Mouse (Mus musculus) forebrain, embryonic 11.5 days (tissue): ENCODE data around the gene Dusp5. TPM values are rescaled to one million over a fixed set of nuclear protein-coding genes. Genes with fewer than 3 reads are reported as not detected.
A peak's percentile ranks its signal among the peaks of the same experiment; 100 is the strongest.
"Not testable (repeated sequence)": the region's sequence is repeated elsewhere in the genome, so short reads cannot be mapped to it uniquely, and the experiment has no call there.

Experiments
- ATAC-seq: fragments of 200-750 bp; cut with Nextera tagmentation; replicated peaks from 2 replicates; pipeline ENCODE4 v1.8.0; 2017; ENCODE audit warnings: moderate TSS enrichment; ENCODE audit not compliant: low FRiP score
- DNase-seq: peaks from one replicate; pipeline ENCODE4 v3.0.0-alpha.2; 2017; ENCODE audit warnings: low spot score
- H3K27ac ChIP-seq: fragments of 300-500 bp; sonication (generic); 2 replicates; pipeline ENCODE4 v1.5.1; 2014; ENCODE audit warnings: low read depth, low read length
- H3K27me3 ChIP-seq: fragments of 300-500 bp; sonication (generic); 2 replicates; pipeline ENCODE4 v1.6.1; 2014; ENCODE audit warnings: mild to moderate bottlenecking, low read length, mixed read lengths; ENCODE audit not compliant: control insufficient read depth, insufficient read depth
- H3K36me3 ChIP-seq: fragments of 300-500 bp; sonication (generic); 2 replicates; pipeline ENCODE4 v1.6.1; 2014; ENCODE audit warnings: mild to moderate bottlenecking, low read length, moderate library complexity, mixed read lengths; ENCODE audit not compliant: control insufficient read depth, insufficient read depth
- H3K4me1 ChIP-seq: fragments of 300-500 bp; sonication (generic); replicated peaks from 2 replicates; pipeline ENCODE4 v1.6.1; 2014; ENCODE audit warnings: low read length, mixed read lengths; ENCODE audit not compliant: control insufficient read depth, insufficient read depth
- H3K4me2 ChIP-seq: fragments of 300-500 bp; sonication (generic); 2 replicates; pipeline ENCODE4 v1.6.1; 2014; ENCODE audit warnings: low read depth, mild to moderate bottlenecking, low read length, moderate library complexity, mixed read lengths; ENCODE audit not compliant: severe bottlenecking
- H3K4me3 ChIP-seq: fragments of 300-500 bp; sonication (generic); 2 replicates; pipeline ENCODE4 v1.5.1; 2014; ENCODE audit warnings: low read depth, low read length
- H3K9ac ChIP-seq: fragments of 300-500 bp; sonication (generic); 2 replicates; pipeline ENCODE4 v1.6.1; 2014; ENCODE audit warnings: low read length
- H3K9me3 ChIP-seq: fragments of 300-500 bp; sonication (generic); 2 replicates; pipeline ENCODE4 v1.6.1; 2016; ENCODE audit warnings: low read length, mixed read lengths; ENCODE audit not compliant: control insufficient read depth
- WGBS: fragments of 180-500 bp; shearing (Covaris S2); extraction: QIAGEN DNeasy Blood & Tissue Kit; methylation state at CpG from one replicate; pipeline ENCODE4 v1.1.7; 2014; 5-methylcytosine and 5-hydroxymethylcytosine counted together
- polyA plus RNA-seq: library from polyadenylated mRNA; unstranded; fragments of >200 nt; fragmentation: Nextera tagmentation; extraction: Ambion mirVana; gene quantifications from 2 replicates; pipeline ENCODE4 v1.2.1, GENCODE M21; 2014

Gene Dusp5
- polyA plus RNA-seq, 1 experiment from 2014 or later = 4.4 TPM

- Histone ChIP-seq H3K36me3 (no peaks in the 10 kb centered on the region), H3K4me1 (no peaks in the 10 kb centered on the region), H3K27me3 (no peaks in the 10 kb centered on the region), H3K4me3 (no peak overlapping the region), H3K9ac (no peak overlapping the region), H3K9me3 (no peaks in the 10 kb centered on the region; the same call in 1 of the 2 replicates), H3K27ac (no peak overlapping the region), H3K4me2 (no peak overlapping the region)
- 14% methylated on average over 8 of the region's 8 CpGs for WGBS
- peak; percentile 71 for DNase-seq
- ATAC-seq = peak; percentile 67
Observed at GRCm38 (mm10) chr19:53578597-53579252, 49.8 kb downstream of the Dusp5 start.

- not testable (repeated sequence) for ATAC-seq, H3K4me3 ChIP-seq, H3K4me2 ChIP-seq, H3K9ac ChIP-seq, H3K27ac ChIP-seq, H3K27me3 ChIP-seq, H3K36me3 ChIP-seq, H3K4me1 ChIP-seq
- peak; percentile 37 for DNase-seq
- 85% methylated on average over 8 of the region's 8 CpGs for WGBS
- peaks cover 10% of the 10 kb centered on the region for H3K9me3 ChIP-seq
Observed at GRCm38 (mm10) chr19:53580271-53580670, 51.4 kb downstream of the Dusp5 start.

- not testable (repeated sequence) for H3K4me3 ChIP-seq, H3K9ac ChIP-seq, H3K36me3 ChIP-seq, H3K27ac ChIP-seq, ATAC-seq, H3K4me2 ChIP-seq, H3K27me3 ChIP-seq, H3K4me1 ChIP-seq, DNase-seq
- H3K9me3 ChIP-seq = peaks cover 10% of the 10 kb centered on the region
- 84% methylated on average over 3 of the region's 3 CpGs for WGBS
Observed at GRCm38 (mm10) chr19:53587686-53588085, 58.8 kb downstream of the Dusp5 start.

GRCm38 (mm10) chr19:53588968-53589367 lies 60.1 kb downstream of the Dusp5 start, which contains the start of gene Nutf2-ps1:
Gene Nutf2-ps1, minus strand, starts transcription at chr19:53589068.
- not testable (repeated sequence) for H3K4me1 ChIP-seq, H3K4me3 ChIP-seq, H3K9ac ChIP-seq, ATAC-seq, H3K27ac ChIP-seq, H3K36me3 ChIP-seq, DNase-seq, H3K4me2 ChIP-seq, H3K27me3 ChIP-seq, H3K9me3 ChIP-seq
- WGBS = 93% methylated on average over 7 of the region's 7 CpGs

Other genes with a start within 250 kb of the Dusp5 start
- 49.8 TPM in 2 replicates for gene Mxi1, start 218.6 kb upstream of the Dusp5 start, polyA plus RNA-seq
- gene Gm10197, start 157.3 kb upstream of the Dusp5 start, polyA plus RNA-seq = not detected in 2 replicates
- gene Smndc1, start 138.5 kb upstream of the Dusp5 start, polyA plus RNA-seq = 53.6 and 57.6 TPM in 2 replicates
- gene Nutf2-ps1, start 60.0 kb downstream of the Dusp5 start, polyA plus RNA-seq = 433 and 467 TPM in 2 replicates
- gene Smc3, start 71.3 kb downstream of the Dusp5 start, polyA plus RNA-seq = 94.1 and 101 TPM in 2 replicates
- 4.2 and 4.6 TPM in 2 replicates for gene Rbm20, start 148.2 kb downstream of the Dusp5 start, polyA plus RNA-seq